Mouse (Mus musculus) adrenal gland, postnatal 36 days (tissue): ENCODE measurements around the gene Sh3bgrl2. TPM values are rescaled to one million over a fixed set of nuclear protein-coding genes. Genes with fewer than 3 reads are reported as not detected.

Experiments used
- DNase-seq, 2 experiments: peaks; one replicate each; pipeline ENCODE4 v3.0.0; 2021; ENCODE audit warnings: mixed read lengths in 1 of 2
- total RNA-seq, 2 experiments: library from RNA; stranded (reverse); gene quantifications; 2 replicates each; pipeline ENCODE4 v1.2.3; 2021

The Sh3bgrl2 gene
- total RNA-seq, 2 experiments from 2014 or later: 19.0 to 23.5 TPM

- peak in 1 of 2 experiments; percentile 27 for DNase-seq
Observed at GRCm38 (mm10) chr9:83589063-83589462, 40.9 kb downstream of the Sh3bgrl2 start.

- no peak for DNase-seq
Observed at GRCm38 (mm10) chr9:83589680-83590467, 41.7 kb downstream of the Sh3bgrl2 start.

- peak in 1 of 2 experiments; percentile 30 for DNase-seq
Observed at GRCm38 (mm10) chr9:83591848-83592456, 43.8 kb downstream of the Sh3bgrl2 start.

GRCm38 (mm10) chr9:83593811-83594210, 45.7 kb downstream of the Sh3bgrl2 start:
- peak; percentile 29 to 65 for DNase-seq

GRCm38 (mm10) chr9:83596132-83596531, 48.0 kb downstream of the Sh3bgrl2 start:
- DNase-seq: no peak

GRCm38 (mm10) chr9:83596646-83597481, 48.7 kb downstream of the Sh3bgrl2 start:
- no peak for DNase-seq

GRCm38 (mm10) chr9:83598047-83598446, 49.9 kb downstream of the Sh3bgrl2 start:
- DNase-seq: no peak

GRCm38 (mm10) chr9:83599505-83599904, 51.4 kb downstream of the Sh3bgrl2 start:
- DNase-seq: no peak

GRCm38 (mm10) chr9:83600286-83601048, 52.3 kb downstream of the Sh3bgrl2 start:
- no peak for DNase-seq

GRCm38 (mm10) chr9:83602176-83602770, 54.1 kb downstream of the Sh3bgrl2 start:
- DNase-seq: no peak

- DNase-seq: no peak
Observed at GRCm38 (mm10) chr9:83603159-83603558, 55.0 kb downstream of the Sh3bgrl2 start.

GRCm38 (mm10) chr9:83605886-83606640, 57.9 kb downstream of the Sh3bgrl2 start:
- DNase-seq: no peak

- no peak for DNase-seq
Observed at GRCm38 (mm10) chr9:83608135-83608534, 60.0 kb downstream of the Sh3bgrl2 start.

GRCm38 (mm10) chr9:83609422-83610297, 61.5 kb downstream of the Sh3bgrl2 start:
- peak; percentile 84 for DNase-seq

- DNase-seq: no peak
Observed at GRCm38 (mm10) chr9:83615912-83616585, 67.9 kb downstream of the Sh3bgrl2 start.

GRCm38 (mm10) chr9:83616586-83617081, 68.5 kb downstream of the Sh3bgrl2 start:
- no peak for DNase-seq

- DNase-seq: no peak
Observed at GRCm38 (mm10) chr9:83623455-83623854, 75.3 kb downstream of the Sh3bgrl2 start.

- DNase-seq: no peak
Observed at GRCm38 (mm10) chr9:83624193-83624592, 76.1 kb downstream of the Sh3bgrl2 start.

- DNase-seq: no peak
Observed at GRCm38 (mm10) chr9:83625085-83625484, 77.0 kb downstream of the Sh3bgrl2 start.
